Mouse (Mus musculus): ENCODE results near the gene Stk11.

DNA sequence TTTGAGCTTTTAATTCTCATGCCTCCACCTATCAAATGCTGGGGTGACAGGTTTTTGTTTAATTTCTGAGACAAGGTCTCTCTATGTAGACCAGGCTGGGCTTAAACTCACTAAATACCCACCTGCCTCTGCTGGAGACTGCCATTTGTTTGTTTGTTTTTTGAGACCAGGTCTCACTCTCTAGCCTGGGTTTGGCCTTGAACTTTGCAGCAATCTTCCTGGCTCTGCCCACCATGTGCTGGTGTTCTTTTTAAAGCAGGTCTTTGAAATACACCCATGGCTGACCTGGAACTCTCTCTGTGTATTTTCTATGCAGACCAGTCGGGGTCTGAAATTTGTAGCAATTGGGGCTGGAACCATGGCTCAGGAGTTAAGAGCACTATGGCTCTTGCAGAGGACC is 20.0 kb downstream of the Stk11 start:
- TF ChIP-seq CTCF (conservative IDR thresholded peaks at IDR 0.05; ENCODE audit: low read length) (no peak), POU5F1 (IDR thresholded peaks at IDR 0.05; ENCODE audit: borderline replicate concordance, low read length) (no peak)

Data from E14TG2a.4 (cell line).